Mouse (Mus musculus): ENCODE measurements around the gene Sapcd1.

DNA sequence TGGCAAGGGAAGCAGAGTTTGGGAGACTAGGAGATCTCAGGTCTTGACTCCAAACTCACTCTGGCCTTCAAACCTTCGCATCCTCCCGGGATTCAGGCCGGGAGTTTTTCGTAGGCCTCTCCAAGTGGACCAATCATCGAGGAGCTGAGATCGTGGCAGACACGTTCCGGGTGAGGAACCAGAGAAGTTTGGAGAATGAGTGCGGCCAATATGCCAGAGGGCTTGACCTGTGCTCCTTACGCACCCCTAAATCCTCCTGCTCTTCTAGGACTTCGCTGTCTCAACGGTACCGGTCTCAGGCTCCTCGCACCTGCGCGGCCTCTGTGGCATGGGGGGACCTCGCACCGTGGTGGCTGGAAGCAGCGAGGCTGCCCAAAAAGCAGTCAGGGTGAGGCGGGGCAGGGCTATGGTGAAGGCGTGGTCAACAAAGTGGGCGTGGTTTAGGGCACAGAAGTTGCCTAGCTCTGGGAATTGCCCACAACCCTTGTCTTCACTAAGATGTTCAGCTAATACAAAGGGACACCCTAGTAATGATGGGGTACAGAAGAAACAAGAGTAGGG is 33.0 kb upstream of the Sapcd1 start:
- TF ChIP-seq POLR2AphosphoS2 (IDR thresholded peaks at IDR 0.05; ENCODE audit: insufficient read length, low read depth): no peak
- TF ChIP-seq POLR2A (IDR thresholded peaks at IDR 0.05; ENCODE audit: insufficient read length, low read depth): no peak
- TF ChIP-seq MYOG (IDR thresholded peaks at IDR 0.05; ENCODE audit: control insufficient read depth in 1 of 3, insufficient read depth in 1 of 3, insufficient read length in 2 of 3, low read depth in 2 of 3): no peak
- TF ChIP-seq USF1 (IDR thresholded peaks at IDR 0.05; ENCODE audit: low read depth): no peak
- no peak for TF ChIP-seq TCF3 (IDR thresholded peaks at IDR 0.05; ENCODE audit: insufficient read length, low read depth)
- TF ChIP-seq MYOD1 (IDR thresholded peaks at IDR 0.05; ENCODE audit: control insufficient read depth in 1 of 3, insufficient read length in 2 of 3, low read depth in 2 of 3): no peak

Data from myocyte (in vitro differentiated cells).